Mouse (Mus musculus): Measurements from ENCODE around the gene Itgae.

Gene Itgae

DNA sequence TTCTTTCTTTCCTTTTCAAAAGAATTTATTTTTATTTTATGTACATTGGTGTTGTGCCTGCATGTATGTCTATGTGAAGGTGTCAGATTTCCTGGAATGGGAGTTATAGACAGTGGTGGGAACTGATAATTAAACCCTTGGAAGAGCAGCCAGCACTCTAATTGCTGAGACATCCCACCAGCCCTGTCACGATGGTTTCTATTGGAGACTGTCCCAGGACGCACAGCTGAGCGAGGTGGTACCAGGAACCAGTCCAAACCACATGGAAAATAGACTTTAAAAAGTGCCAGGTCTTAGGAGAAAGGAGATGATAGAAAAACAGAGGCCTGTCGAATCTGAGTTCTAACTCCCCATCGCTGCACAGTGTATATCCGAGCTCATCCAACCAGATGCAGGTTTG lies 64.7 kb downstream of the Itgae start:
- no peak for DNase-seq

DNA sequence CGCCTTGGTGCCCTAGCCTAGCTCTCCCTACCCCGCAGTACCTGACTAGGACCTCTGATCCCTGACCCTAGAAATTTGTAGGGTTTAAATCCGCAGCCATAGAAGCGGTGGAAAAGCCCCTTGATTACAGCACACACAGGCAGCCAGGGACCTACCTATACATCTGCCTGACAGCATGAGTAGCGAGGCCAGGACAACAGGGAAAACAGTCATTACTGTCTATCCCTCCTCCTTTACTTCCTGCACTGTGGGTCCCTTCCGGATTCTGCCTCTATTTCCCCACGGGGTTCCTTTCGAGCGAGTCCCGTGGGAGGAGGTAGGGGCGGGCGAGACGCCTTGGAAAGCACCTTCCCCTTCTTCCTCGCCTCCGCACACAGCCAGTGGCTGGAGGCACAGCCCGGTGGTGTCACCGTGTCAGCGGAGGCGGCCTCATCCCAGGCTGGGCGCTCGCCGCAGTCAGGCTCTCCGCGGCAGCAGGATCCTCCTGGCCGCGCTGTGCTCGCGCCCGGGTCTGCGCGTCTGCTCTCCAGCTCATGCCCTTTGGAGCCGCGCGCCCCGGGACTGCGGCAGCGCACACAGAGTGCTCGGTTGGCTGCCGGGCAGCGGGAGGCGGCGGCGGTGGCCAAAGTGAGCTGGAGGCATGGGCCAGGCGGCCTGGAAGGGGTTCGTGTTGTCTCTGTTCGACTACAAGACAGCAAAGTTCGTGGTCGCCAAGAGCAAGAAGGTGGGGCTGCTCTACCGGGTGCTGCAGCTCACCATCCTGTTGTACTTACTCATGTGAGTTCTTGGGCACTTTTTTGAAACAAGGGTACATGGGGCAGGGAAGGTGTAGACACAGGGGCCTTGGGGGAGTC lies 69.8 kb downstream of the Itgae start, which contains the start of gene P2rx5:
TSS of gene P2rx5 (plus strand) at position 465 of the 854 bp plus-strand sequence.
- peak; percentile 36 to 56 for DNase-seq

DNA sequence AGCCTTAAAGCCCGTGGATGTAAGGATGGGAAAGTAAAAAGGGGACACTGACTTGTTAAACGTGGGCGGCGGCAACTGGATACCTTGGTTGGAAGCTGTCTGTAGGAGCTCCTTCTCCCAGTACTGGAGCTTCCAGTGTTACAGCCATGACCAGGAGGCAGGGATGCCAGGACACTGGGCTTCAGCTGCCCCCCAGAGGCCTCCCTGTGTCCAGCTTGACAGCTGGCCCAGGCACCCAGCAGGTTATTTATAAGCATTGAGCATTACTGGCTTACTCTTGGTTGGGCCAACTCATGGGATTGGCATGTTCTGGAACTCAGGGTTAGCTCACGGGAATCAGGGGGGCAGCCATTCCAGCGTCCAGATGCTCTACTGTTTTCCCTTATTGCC lies 70.4 kb downstream of the Itgae start:
- no peak for DNase-seq

DNA sequence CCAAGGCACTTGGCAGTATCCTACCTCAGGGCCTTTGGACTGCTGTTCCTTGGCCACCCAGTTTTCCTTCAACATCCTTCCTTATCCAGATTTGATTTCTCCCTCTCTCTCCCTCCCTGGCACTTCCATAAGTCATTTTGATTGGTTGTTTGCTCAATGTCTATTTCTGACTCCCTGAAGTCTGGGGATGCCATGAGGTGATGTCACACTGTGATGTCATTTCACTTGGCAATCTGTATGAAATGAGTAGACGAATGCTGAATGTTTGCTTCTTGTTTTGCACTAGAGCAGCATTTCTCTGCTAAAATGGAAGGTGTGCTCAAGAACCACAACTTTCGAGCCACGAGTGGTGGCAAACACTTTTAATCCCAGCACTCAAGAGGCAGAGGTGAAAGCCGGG lies 71.2 kb downstream of the Itgae start:
- no peak for DNase-seq

DNA sequence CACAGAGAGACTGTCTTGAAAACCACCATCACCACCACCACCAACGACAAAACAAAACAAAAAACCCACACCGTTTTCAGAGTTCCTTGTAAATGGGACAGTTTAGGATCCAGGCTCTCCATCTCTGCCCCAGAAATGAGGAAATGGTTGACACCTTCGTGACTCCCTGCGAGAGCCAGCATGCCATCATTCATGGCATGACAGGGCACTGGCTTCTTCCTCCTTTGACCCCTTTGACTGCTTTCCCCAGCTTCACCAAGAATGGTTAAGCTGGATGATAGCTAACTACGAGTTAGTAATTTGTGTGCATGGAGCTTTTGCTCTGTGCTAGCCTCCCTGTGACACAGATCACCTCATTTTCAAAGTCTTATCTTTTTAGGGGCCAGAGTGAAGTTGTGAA lies 71.9 kb downstream of the Itgae start:
- DNase-seq = no peak

DNA sequence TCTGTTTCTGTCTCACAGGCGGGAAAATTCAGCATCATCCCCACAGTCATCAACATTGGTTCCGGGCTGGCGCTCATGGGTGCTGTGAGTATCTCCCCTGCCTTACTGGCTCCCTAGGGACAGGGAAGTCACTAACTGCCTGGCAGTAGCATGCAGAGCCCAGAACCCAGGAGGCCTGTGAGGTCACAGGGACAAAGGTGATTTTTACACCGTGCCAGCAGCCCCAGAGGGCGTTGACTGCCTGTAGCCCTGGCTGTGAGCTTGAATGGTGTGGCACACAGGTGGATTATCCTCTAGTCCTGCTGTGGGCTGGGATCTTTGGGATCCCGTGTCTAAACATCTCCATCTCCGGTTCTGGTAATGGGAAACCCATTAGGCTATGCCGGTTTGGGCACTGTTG lies 77.7 kb downstream of the Itgae start:
- DNase-seq = no peak

DNA sequence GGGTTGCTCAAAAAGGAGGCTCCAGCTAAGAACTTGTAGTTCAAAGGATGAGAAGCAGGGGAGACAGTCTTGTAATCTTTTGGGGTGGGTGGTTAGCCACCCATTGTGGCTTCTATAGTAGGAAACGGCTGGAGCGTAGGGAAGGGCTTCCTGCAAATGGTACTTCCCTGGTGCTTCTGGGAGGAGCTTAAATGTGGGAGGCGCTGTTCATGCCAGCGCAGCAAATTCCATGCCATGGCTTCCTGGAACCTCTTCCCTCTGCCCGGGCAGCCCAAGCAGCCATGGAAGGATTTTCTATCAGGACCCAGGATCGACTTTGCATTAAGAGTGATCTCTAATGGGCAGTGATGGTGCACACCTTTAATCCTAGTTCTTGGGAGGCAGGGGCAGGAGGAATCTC lies 78.2 kb downstream of the Itgae start:
- DNase-seq = no peak

DNA sequence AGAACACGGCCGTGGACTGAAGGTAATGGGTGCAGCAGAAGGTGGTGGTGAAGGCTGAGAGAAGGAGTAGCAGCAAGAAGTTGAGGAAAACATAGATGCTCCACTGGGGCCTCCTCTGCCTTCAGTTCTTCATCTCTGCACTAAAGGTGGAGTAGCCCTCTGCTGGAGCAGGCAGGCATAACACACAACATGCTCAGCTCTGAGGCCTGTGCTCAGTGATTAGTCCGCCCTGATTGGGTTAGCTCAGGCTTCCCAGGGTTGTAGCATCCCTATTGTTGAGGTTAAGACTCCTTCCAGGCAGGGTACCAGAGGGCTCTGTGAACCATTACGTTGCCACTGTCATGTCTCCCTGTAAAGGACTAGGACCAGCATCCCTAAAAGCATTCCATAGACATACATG lies 78.8 kb downstream of the Itgae start:
- DNase-seq = peak; percentile 64

DNA sequence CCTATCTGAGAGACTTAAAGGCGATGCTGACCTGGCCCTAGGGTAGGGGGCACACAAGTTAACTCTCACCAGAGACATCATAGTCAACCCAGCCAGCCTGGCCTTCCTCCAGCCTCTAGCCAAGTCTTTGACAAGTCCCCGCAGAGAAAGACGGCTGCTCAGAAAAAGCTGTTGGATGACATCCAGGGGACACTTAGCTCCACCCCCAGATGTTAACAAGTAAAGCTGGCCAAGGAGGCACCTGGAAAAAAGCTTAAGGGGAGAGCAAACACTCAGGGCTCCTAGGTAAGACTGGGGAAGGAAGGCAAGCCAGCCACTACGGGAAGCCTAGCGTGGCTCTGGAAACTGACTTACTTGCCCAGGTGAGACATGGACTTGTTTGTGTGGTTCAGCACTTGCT lies 81.8 kb downstream of the Itgae start:
- no peak for DNase-seq

DNA sequence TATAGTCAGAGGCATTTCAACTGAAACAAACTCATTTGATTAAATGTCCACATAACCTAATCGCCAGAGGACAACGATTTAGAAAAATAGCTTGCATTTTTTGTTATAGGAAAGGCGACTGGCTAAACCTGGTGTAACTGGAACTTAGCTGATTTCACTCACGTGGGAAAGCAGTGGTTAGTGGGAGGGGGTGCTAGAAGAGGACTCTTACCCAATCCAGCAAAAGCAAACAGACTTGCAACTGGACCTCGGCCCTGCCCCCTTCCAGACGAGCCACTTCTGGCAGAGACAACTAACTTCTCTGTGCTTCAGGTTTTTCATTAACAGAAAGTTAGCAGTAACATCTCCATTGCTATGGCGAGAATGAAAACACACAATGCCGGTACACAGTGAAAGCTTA lies 85.2 kb downstream of the Itgae start:
- DNase-seq = no peak

DNA sequence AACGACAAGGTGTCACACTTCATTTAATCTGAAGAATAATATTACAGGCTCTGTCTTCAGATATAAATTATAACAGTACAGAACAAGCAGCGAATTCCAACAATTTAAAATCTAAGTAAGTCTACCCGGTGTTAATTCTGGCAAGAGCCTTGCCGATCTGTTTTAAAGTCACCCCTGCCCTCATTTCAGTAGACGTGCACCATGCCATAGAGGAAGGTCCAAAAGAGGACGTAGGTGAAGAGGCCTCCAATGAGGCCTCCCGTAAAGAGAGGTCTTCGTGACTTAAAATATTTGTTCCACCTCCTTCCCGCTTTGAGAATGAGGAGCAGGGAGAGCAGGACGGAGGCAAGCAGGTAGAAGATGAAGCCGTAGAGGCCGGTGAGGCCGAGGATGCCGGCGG lies 85.8 kb downstream of the Itgae start:
- no peak for DNase-seq

DNA sequence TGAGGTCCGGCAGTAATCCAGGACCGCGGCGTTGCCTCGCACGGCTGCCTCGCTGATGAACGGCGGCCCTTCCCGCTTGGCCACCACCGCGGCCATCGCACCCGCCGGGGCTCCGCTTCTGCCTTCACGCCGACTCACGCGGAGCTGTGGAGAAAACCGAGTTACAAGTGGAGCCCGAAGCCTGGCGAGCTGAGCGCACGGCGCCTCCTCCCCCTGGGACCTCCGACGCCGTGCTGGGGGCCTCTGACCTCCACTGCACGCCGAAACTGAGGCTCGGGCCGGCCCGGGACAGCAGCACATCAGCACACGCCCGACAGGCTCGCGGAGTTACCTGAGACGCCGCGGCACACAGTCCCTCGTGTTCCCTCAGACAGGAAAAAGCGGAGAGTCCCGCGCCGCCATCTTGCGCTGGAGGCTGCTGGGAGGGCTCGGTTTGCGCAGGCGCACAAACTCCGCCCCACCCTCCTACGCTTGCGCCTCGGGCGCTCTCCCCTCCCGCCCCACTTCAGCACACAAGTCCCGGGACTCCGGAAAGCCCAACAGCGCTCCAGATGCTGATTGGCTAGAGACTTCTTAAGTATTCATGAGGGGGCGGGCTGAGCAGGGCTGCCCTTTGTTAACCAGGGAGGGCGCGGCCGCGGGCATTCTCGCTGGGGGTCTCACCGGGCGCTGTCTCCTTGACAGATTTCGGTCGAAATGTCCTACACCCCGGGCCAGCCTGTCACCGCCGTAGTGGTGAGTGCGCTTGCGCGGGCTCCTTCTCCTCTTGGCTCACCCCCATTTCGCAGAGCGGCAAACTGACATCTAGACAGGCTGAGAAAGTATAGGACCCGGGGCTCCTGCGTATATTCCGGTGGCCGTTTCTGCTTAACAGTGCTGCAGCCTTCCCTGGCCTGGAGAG lies 86.5 kb downstream of the Itgae start, which contains the start of the genes Emc6 and Tax1bp3:
TSS of gene Emc6 (minus strand) at position 430 of the 901 bp plus-strand sequence.
TSS of gene Tax1bp3 (plus strand) at position 476 of the 901 bp plus-strand sequence.
- peak; percentile 96 to 97 for DNase-seq

DNA sequence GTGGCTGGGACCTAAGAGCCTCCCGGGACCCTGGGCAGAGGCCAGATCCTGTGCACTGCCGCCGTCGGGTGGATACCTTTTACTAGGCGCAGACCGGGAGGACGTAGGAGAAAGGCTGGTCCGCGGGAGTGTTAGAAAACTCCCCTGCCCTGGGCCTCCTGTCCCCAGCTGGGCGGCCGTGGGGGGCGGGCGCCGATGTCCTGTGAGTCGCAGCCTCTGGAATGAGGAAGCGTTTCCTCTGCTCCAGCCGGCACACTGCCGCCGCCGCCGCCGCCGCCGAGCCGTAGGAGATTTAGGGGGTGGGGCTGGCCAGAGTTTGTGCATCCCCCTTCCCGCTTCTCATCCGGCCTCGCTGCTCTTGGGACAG lies 87.1 kb downstream of the Itgae start:
- peak in 1 of 2 experiments; percentile 40 for DNase-seq

DNA sequence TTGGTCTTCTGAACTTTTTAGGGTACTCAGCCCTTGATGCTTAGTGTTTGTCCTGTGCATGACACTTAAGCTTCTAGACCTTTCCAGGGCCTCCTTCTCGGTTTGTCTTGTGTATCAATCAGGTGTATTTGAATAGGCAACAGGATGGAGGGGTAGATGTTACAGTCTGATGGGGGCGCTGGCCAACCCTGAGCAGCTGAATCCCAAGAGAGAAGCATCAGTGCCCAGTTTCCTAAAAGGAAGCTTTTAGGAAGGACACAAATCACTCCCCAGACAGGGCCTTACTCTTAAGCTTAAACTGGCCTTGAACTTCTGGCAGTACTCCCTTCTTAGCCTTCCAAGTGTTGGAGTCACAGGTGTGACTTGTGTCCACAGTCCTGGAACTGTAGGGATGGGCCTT lies 87.5 kb downstream of the Itgae start:
- no peak for DNase-seq

DNA sequence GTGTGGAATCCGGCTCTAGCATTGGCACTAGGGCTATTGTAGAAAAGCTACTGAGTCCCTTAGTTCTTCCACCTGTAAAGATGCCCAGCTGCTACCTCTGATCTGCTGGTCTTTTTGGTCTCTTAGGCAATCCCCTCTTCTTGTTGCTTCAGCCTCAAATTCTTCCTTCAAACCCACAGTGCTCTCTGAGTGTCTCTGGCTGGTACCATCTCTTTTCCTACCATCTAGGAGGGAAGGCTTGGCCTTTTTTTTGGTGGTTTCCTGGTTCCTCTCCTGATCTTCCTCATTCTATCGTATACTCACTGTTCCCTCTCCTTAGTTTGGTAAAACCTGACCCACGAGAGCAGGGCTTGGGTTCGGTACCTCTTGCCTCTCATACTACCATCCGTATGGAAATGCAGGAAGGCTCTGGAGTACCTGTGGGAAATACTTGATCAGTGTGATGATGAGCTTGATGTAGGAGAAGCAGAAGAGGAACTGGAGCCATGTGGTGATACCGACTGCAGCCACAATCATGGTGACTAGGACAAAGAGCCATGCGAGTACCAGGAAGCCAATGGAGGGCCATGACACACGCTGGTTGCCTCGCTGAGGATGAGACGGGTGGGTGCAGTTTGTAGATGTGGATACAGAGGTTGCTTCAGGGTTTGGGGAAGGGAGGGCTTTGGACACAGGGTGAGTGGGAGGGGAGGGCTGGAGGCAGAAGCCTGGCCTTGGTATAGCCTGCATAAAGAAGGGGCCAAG lies 95.7 kb downstream of the Itgae start:
- no peak for DNase-seq

DNA sequence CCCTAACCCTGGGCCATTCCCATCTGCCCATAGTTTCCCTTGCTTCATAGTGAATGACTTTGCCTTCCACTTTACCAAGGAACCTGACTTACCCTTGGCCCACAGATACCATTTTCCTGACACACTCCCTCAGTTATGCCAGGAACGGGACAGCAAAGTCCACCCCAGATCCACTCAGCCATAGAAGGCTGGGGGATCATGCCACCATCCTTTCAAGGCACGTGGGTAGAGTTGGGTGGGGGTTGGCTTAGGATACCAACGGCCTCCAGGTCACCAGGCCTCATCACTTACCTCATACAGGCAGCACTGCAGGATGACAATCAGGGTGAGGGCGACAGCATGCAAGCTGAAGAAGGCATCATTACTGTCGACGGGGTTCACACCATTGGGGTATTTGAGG lies 96.8 kb downstream of the Itgae start:
- DNase-seq = no peak

DNA sequence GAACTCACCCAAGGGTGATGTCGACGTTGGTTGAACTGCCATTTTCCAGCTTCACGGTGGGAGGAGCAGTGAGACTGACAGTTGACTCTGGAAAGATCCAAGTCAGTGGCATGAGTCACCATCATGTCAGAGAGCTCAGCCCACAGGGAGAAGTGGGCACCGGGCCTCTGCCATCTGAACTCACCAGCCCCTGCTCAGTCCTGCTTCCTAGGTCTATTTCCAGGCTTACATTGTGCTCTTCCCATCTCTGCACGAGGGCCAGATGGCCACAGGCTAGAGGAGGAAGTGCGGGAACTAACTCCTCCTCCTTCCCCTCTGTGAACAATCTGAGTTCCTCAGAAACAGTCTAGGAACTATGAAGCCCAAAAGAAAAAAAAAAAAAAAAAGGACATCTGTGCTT lies 102.7 kb downstream of the Itgae start:
- DNase-seq = peak; percentile 62 to 72

DNA sequence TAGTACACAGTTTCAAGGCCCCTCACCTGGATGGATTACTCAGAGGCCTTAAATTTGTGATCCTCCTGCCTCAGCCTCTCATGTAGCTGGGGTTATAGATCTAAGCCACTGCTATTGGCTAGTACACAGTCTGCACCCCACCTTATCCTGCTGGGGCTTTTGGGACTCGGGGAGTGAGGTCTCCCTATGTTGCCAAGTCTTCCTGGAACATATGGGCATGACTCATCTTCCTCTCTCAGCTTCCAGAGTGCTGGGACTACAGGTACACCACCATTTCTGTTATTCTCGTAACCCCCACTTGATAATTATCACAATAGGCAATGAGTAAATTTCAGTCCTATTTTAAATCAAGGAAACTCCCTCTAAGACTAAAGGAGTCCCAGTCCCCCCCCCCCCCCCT lies 104.1 kb downstream of the Itgae start:
- no peak for DNase-seq

Data from cerebellum, adult 18-20 months (tissue).